Mouse (Mus musculus) kidney, adult 2 months (tissue): ENCODE data around the gene Lyrm4.
"Not testable (repeated sequence)": the region's sequence is repeated elsewhere in the genome, so short reads cannot be mapped to it uniquely, and the experiment has no call there.

Experiments
- CTCF ChIP-seq: fragments of 200-500 bp; conservative IDR thresholded peaks from 2 replicates; pipeline ENCODE4 v1.5.1; 2011; ENCODE audit warnings: low read depth, mild to moderate bottlenecking, control low read depth, low read length, moderate library complexity, mixed read lengths; ENCODE audit not compliant: insufficient read depth, insufficient read length
- POLR2A ChIP-seq: fragments of 200-500 bp; IDR thresholded peaks from one replicate; pipeline ENCODE4 v1.6.1; 2011; ENCODE audit warnings: low read depth, low read length, control low read depth

- not testable (repeated sequence) for TF ChIP-seq CTCF, POLR2A
Observed at GRCm38 (mm10) chr13:35991185-35991584, 126.1 kb downstream of the Lyrm4 start.
